Mouse (Mus musculus) liver, embryonic 14.5 days (tissue): Measurements from ENCODE around the gene Nphs1.

Source experiments
- CTCF ChIP-seq: IDR thresholded peaks from 2 replicates; pipeline ENCODE4 v1.5.1; 2016; ENCODE audit warnings: antibody characterized with exemption, low read depth, control low read depth
- EP300 ChIP-seq: IDR thresholded peaks from 2 replicates; pipeline ENCODE4 v1.6.1; 2016; ENCODE audit warnings: antibody characterized with exemption, low read depth

DNA sequence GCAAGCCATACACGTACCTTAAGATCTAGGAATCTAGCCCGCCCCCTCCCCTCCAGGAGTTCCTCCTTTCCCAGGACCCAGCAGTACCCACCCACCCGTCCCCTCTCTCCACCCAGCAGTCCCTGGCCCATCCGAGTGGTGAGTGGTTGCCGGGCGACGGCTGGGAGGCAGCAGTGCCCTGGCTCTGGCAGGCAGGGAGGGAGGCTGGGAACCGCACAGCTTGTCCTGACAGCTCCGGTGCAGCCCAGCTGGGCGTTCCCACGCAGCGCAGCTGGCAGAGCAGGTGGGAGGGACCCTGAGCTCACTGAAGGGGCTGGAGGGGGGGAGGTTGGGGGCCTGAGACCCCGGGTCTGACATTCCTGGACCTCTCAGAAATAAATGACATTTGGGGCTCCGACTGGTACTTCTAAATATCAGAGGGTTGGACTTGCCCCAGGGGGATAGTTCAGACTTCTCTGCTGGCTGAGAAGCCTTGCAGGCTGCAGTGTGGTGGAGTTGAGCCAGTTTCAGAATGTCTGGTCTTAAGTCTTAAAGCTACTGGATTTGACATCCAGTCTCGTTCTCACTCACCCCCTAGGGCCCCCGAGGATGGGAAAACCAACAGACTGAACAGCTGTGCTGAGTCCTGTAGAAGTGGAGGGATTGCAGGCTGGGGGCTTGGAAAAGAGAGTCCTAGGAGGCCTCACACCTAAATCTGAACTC lies at the start of gene Nphs1, which contains the start of gene Kirrel2:
- TF ChIP-seq CTCF: no peak
- no peak for TF ChIP-seq EP300
